Mouse (Mus musculus): ENCODE results near the gene Kbtbd2. TPM values are rescaled to one million over a fixed set of nuclear protein-coding genes. Genes with fewer than 3 reads are reported as not detected.

Gene Kbtbd2
- polyA plus RNA-seq, 1 experiment: 14.0 TPM

DNA sequence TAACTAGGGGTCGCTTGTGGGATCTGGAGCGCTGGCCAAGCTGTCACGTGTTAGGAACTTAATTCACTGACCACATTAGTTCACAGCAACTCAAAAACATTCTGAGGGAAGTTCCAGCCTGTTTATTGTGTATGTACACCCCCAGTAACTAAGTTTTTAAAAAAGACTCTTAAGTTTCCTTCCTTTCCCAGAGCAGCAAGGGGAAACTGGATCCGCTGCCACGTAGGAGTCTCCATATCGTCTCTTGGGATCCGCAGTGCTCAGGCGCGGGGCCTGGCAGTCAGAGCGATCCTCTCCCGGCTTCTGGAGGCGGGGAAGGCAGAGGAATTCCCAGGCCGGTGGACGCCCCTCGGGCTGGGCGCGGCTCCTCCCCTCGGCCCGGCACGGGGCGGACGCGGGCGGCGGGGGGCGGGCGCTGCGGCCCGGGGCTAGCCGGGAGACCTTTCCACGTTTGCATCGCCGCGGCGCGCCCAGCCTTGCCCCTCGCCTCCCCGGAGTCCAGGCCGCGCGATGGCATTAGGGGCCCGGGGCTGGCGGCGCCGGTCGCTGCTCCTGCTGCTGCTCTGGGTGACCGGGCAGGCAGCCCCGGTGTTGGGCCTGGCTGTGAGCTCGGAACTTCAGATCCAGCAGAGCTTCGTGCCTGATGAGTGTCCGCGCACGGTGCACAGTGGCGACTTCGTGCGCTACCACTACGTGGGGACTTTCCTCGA lies 34.2 kb upstream of the Kbtbd2 start, which contains the start of gene Fkbp9:
Fkbp9 (plus strand) TSS at position 363 of the 710 bp plus-strand sequence.
- Histone ChIP-seq H3K4me3 (replicated peaks; ENCODE audit: extremely low read depth, low read depth, low read length) (peak within 1 kb of the TSS; percentile 66), H3K4me1 (ENCODE audit: control insufficient read depth, insufficient read depth, low read length) (peaks cover 3% of the 10 kb centered on the region; the same call in 1 of the 2 replicates)
- WGBS: 1% methylated on average over 58 of the region's 58 CpGs
- peak; percentile 79 for DNase-seq
- TF ChIP-seq CTCF (IDR thresholded peaks at IDR 0.05; ENCODE audit: insufficient read depth, low read length) (no peak), POLR2A (IDR thresholded peaks at IDR 0.05; ENCODE audit: borderline replicate concordance, extremely low read depth, low read depth, low read length) (peak; percentile 73; the same call in 1 of the 2 replicates)

DNA sequence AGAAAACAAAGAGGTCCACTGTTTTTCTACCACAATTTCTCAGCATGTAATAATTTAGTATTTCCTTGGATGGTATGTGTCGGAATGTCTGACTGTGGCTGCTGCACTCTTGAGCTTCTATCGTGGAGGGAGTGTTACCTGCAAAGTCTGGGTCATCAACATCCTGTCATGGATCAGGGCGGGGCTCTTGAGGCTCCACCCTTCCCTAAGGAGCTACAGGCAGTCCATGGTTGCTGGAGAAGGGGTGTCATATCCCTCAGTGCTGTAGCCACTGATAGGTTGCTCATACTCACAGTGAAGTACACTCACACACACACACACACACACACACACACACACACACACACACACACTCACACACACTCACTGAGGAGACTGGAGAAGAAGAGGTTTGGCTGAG lies 28.0 kb upstream of the Kbtbd2 start:
- Histone ChIP-seq H3K4me1 (ENCODE audit: control insufficient read depth, insufficient read depth, low read length) (no peaks in the 10 kb centered on the region), H3K4me3 (replicated peaks; ENCODE audit: extremely low read depth, low read depth, low read length) (no peak overlapping the region)
- TF ChIP-seq CTCF (IDR thresholded peaks at IDR 0.05; ENCODE audit: insufficient read depth, low read length) (no peak), POLR2A (IDR thresholded peaks at IDR 0.05; ENCODE audit: borderline replicate concordance, extremely low read depth, low read depth, low read length) (no peak)
- no peak for DNase-seq
- 54% methylated on average over 3 of the region's 3 CpGs for WGBS

DNA sequence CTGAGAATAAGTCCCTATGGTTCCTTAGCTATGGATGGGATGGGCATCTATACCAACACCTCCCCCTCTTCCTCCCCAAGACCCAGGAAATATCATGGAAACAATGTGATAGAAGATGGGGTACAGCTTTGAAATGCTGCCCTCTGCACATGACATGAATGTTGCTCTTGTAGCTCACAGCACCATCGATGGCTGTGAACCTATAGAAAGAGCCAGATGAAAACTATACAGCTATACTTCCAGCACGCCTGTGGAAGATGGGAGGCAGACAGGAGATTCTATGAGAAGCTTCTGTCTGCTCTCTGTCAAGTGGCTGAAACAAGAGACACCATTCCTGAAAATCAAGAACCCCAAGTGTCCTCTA lies 21.5 kb upstream of the Kbtbd2 start:
- WGBS: 76% methylated on average over 2 of the region's 2 CpGs
- DNase-seq: no peak
- Histone ChIP-seq H3K4me3 (replicated peaks; ENCODE audit: extremely low read depth, low read depth, low read length) (no peak overlapping the region), H3K4me1 (ENCODE audit: control insufficient read depth, insufficient read depth, low read length) (no peaks in the 10 kb centered on the region)
- TF ChIP-seq POLR2A (IDR thresholded peaks at IDR 0.05; ENCODE audit: borderline replicate concordance, extremely low read depth, low read depth, low read length) (no peak), CTCF (IDR thresholded peaks at IDR 0.05; ENCODE audit: insufficient read depth, low read length) (no peak)

DNA sequence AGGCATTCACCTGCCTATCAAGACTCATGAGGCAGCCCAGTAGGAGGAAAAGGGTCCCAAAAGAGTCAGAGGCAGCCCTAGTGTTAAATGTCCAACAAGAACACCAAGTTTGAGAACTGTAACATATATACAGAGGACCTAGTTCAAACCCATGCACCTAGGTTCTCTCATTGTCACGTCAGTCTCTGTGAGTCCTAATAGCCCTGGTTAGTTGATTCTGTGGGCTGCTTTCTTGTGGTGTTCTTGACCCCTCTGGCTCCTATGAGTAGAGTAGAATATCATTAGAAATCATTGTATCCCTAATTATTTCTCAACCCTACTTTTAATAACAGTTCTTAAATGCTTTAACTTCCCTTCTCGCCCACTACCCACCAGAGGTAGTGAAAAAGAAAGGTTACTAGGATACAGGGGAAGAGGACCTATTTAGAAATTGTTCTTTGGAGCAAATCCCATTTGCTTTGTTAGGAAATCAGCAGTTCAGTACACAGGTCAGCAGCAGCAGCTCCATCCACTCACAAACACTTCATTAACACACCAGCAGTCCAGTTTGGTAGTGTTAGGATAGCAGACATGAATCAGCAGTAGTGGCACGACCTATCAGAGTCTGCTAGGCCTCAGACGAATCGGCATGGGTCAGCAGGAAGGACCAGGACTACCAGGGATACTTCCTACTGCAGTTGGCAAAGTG lies 21.0 kb upstream of the Kbtbd2 start:
- no peaks in the 10 kb centered on the region for H3K4me1 ChIP-seq (ENCODE audit: control insufficient read depth, insufficient read depth, low read length)
- DNase-seq: no peak
- TF ChIP-seq CTCF (IDR thresholded peaks at IDR 0.05; ENCODE audit: insufficient read depth, low read length) (no peak), POLR2A (IDR thresholded peaks at IDR 0.05; ENCODE audit: borderline replicate concordance, extremely low read depth, low read depth, low read length) (no peak)
- 50% methylated on average over 5 of the region's 5 CpGs for WGBS
- no peak overlapping the region for H3K4me3 ChIP-seq (replicated peaks; ENCODE audit: extremely low read depth, low read depth, low read length)

DNA sequence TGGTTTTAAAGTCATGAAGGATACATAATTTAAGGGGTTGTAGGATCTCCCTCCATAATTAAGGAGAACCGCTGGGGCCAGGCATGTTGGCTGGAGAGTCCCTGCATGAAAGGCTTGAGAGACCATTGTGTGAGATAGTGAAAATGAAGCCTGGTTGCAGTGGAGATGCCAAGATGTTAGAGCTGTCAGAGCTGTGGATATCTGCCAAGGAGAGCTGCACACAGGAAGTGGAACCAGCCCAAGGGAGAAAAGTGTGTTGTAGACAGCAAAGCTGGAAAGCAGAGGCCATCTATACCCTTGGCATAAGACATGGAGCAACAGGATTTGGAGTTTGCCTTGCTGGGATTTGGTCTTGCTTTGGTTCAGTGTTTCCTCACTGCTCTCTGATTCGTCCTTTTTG lies 15.7 kb upstream of the Kbtbd2 start:
- TF ChIP-seq POLR2A (IDR thresholded peaks at IDR 0.05; ENCODE audit: borderline replicate concordance, extremely low read depth, low read depth, low read length): no peak
- no peak for TF ChIP-seq CTCF (IDR thresholded peaks at IDR 0.05; ENCODE audit: insufficient read depth, low read length)
- no peak overlapping the region for H3K4me3 ChIP-seq (replicated peaks; ENCODE audit: extremely low read depth, low read depth, low read length)
- no peaks in the 10 kb centered on the region for H3K4me1 ChIP-seq (ENCODE audit: control insufficient read depth, insufficient read depth, low read length)
- WGBS: 54% methylated on average over 2 of the region's 2 CpGs
- DNase-seq: no peak

DNA sequence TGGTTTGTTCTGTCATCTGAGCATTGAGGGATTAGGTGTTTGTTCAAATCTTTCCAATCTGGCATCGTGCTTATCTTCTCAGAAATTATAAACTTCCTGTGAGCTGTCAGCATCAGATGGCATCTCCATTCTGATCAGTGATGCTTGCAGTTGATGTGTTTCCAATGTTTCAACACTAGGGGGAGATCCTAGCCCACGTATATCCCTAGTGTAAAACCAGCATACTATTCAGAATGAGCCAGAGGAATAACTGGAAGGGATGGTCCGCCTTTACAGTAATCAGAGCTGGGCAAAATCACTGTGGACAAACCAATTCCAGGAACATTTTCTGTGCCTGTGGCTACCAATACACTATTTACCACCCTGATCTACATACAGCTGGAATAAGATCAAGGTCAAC lies 11.0 kb upstream of the Kbtbd2 start:
- Histone ChIP-seq H3K4me3 (replicated peaks; ENCODE audit: extremely low read depth, low read depth, low read length) (no peak overlapping the region), H3K4me1 (ENCODE audit: control insufficient read depth, insufficient read depth, low read length) (no peaks in the 10 kb centered on the region)
- 7% methylated on average over 3 of the region's 3 CpGs for WGBS
- peak; percentile 34; the same call in 1 of the 2 replicates for TF ChIP-seq CTCF (IDR thresholded peaks at IDR 0.05; ENCODE audit: insufficient read depth, low read length)
- TF ChIP-seq POLR2A (IDR thresholded peaks at IDR 0.05; ENCODE audit: borderline replicate concordance, extremely low read depth, low read depth, low read length): no peak
- DNase-seq: no peak

DNA sequence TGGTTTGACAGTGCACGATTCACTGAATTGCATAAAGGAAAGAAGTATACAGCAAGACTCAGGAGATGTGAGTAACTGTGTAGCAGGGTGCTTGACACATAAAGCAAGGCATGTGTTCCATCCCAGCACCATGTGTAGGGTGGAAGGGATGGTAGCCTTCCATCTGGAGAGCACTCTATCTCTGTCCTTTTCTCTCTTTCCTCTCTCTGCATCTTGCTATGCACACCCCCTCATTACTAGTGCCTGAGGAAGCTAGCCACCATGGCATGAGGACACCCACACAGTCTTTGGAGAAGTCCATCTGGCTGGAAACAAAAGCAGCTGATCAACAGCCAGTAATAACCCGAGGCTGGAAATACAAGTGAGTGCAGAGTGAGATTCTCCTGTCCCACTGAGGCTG lies 8.6 kb upstream of the Kbtbd2 start:
- 55% methylated on average over 2 of the region's 2 CpGs for WGBS

DNA sequence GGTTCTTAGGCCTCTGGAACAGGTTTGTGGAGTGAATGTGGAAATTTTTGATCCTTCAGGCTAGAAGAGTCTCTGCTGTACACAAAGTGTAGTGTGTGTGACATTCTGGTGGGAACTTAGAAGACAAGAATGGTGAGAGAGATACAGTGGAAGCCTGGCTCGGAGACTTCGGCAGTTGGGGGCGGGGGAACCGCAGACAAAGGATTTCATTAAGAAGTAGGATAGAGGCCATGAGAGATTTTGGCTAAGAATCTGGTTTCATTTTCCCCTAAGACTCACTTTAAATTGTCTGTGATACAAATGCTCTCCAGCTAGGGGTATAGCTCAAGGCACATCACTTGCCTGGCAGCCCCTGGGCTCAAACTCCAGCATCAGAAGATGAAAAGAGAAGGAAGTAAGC lies 7.4 kb upstream of the Kbtbd2 start:
- no peak overlapping the region for H3K4me3 ChIP-seq (replicated peaks; ENCODE audit: extremely low read depth, low read depth, low read length)
- WGBS: 82% methylated on average over 4 of the region's 4 CpGs
- TF ChIP-seq CTCF (IDR thresholded peaks at IDR 0.05; ENCODE audit: insufficient read depth, low read length): no peak
- no peak for TF ChIP-seq POLR2A (IDR thresholded peaks at IDR 0.05; ENCODE audit: borderline replicate concordance, extremely low read depth, low read depth, low read length)
- DNase-seq: no peak
- H3K4me1 ChIP-seq (ENCODE audit: control insufficient read depth, insufficient read depth, low read length): no peaks in the 10 kb centered on the region

More for the DNA sequence above, 8.6 kb upstream of the Kbtbd2 start:
- no peak for DNase-seq
- TF ChIP-seq CTCF (IDR thresholded peaks at IDR 0.05; ENCODE audit: insufficient read depth, low read length) (no peak), POLR2A (IDR thresholded peaks at IDR 0.05; ENCODE audit: borderline replicate concordance, extremely low read depth, low read depth, low read length) (no peak)
- no peaks in the 10 kb centered on the region for H3K4me1 ChIP-seq (ENCODE audit: control insufficient read depth, insufficient read depth, low read length)
- no peak overlapping the region for H3K4me3 ChIP-seq (replicated peaks; ENCODE audit: extremely low read depth, low read depth, low read length)

DNA sequence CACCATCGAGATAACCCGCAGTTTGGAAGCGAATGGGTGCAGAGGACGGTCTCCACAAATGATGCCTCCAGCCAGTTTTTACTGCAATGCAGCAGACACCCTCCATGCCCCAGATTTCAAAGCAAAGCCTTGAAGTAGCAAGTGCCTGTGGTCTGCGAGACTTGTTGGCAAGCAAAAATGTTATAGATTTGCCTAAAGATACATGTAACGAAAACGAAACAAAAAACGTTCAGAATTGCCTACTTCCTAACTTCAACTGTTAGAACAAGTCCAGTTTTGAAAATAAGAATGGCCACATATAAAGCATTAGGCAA lies 496 bp upstream of the Kbtbd2 start:
- 3% methylated on average over 8 of the region's 8 CpGs for WGBS
- no peak for DNase-seq
- TF ChIP-seq POLR2A (IDR thresholded peaks at IDR 0.05; ENCODE audit: borderline replicate concordance, extremely low read depth, low read depth, low read length): no peak
- no peak for TF ChIP-seq CTCF (IDR thresholded peaks at IDR 0.05; ENCODE audit: insufficient read depth, low read length)
- peak overlapping the region; percentile 85 for H3K4me3 ChIP-seq (replicated peaks; ENCODE audit: extremely low read depth, low read depth, low read length)
- H3K4me1 ChIP-seq (ENCODE audit: control insufficient read depth, insufficient read depth, low read length): peaks cover 15% of the 10 kb centered on the region

DNA sequence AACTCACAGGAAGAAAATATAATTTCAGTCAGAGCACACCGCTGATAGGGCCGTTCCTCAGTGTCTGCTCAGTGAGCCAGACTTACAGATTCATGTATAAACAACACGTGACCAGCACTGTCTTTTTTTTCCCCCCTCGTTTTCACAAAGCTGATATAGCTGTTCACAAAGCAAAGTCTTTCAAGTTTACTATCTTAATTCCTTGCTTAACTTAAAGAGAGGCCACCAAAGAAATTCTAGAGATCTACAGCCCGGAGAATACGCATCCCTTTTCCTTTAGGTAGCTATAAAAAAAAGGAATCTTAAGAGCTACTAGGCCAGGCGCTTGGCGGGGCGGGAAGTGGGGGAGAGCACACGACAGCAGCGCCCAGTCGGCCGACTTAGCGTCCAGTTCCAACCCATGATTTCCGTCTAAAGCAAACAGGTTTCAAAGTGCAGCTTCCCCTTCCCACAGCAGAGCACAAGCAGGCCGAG lies 908 bp downstream of the Kbtbd2 start:
- Histone ChIP-seq H3K4me3 (replicated peaks; ENCODE audit: extremely low read depth, low read depth, low read length) (peak overlapping the region; percentile 85), H3K4me1 (ENCODE audit: control insufficient read depth, insufficient read depth, low read length) (peaks cover 22% of the 10 kb centered on the region)
- TF ChIP-seq POLR2A (IDR thresholded peaks at IDR 0.05; ENCODE audit: borderline replicate concordance, extremely low read depth, low read depth, low read length) (peak; percentile 33; the same call in 1 of the 2 replicates), CTCF (IDR thresholded peaks at IDR 0.05; ENCODE audit: insufficient read depth, low read length) (no peak)
- DNase-seq: peak; percentile 38
- WGBS: under 1% methylated on average over 16 of the region's 16 CpGs
